Mouse (Mus musculus) kidney, adult 2 months (tissue): ENCODE results near the gene Arap2.

Source experiments
- CTCF ChIP-seq: fragments of 200-500 bp; conservative IDR thresholded peaks from 2 replicates; pipeline ENCODE4 v1.5.1; 2011; ENCODE audit warnings: low read depth, mild to moderate bottlenecking, control low read depth, low read length, moderate library complexity, mixed read lengths; ENCODE audit not compliant: insufficient read depth, insufficient read length
- POLR2A ChIP-seq: fragments of 200-500 bp; IDR thresholded peaks from one replicate; pipeline ENCODE4 v1.6.1; 2011; ENCODE audit warnings: low read depth, low read length, control low read depth

DNA sequence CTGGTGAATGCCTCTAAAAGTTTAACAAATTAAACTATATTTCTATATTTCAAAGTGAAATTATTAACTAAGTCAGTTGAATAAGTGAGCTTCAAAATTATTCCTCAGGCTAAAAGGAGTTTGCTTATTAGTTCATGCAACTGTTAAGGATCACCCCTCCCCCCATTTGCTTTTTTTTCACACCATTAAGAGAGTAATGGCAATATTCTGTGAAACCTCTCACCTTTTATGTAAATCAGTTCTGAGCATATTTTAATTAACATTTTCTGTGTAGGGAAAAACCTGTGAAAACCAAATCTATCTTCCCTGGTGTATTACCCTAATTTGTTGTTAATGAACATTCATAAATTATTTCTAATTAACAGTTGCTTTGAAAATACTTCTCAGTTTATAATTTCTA is 147.7 kb downstream of the Arap2 start:
- TF ChIP-seq CTCF (no peak), POLR2A (no peak)
